Mouse (Mus musculus) myocyte (in vitro differentiated cells): ENCODE measurements at regions not wholly inside any gene's neighbourhood (a gene's known extent, or its start where the extent isn't known, plus 50 kb on each side); places are given as distances from the start of the nearest gene placed in this dataset.

Source experiments
- CEBPB ChIP-seq: IDR thresholded peaks from 2 replicates; pipeline ENCODE4 v1.6.1; 2011; ENCODE audit warnings: mild to moderate bottlenecking, moderate library complexity; ENCODE audit not compliant: poor library complexity, insufficient read depth, severe bottlenecking
- E2F4 ChIP-seq: IDR thresholded peaks from one replicate; pipeline ENCODE4 v1.6.1; 2011; ENCODE audit warnings: mild to moderate bottlenecking, control low read depth, moderate library complexity; ENCODE audit not compliant: insufficient read depth
- MAX ChIP-seq: IDR thresholded peaks from one replicate; pipeline ENCODE4 v1.6.1; 2011; ENCODE audit warnings: low read depth, mild to moderate bottlenecking, control low read depth
- MYOD1 ChIP-seq, 3 experiments: IDR thresholded peaks; one replicate each; pipeline ENCODE4 v1.6.1; 2011; ENCODE audit warnings: control low read depth in 2 of 3, low read depth in 2 of 3, mild to moderate bottlenecking in 2 of 3, moderate library complexity in 1 of 3; ENCODE audit not compliant: insufficient read length in 2 of 3, control insufficient read depth in 1 of 3
- MYOG ChIP-seq, 3 experiments: IDR thresholded peaks; one replicate each; pipeline ENCODE4 v1.6.1; 2011; ENCODE audit warnings: control low read depth in 2 of 3, low read depth in 2 of 3, mild to moderate bottlenecking in 2 of 3; ENCODE audit not compliant: insufficient read length in 2 of 3, control insufficient read depth in 1 of 3, insufficient read depth in 1 of 3
- POLR2A ChIP-seq: IDR thresholded peaks from one replicate; pipeline ENCODE4 v1.6.1; 2011; ENCODE audit warnings: low read depth, mild to moderate bottlenecking, control low read depth, moderate library complexity; ENCODE audit not compliant: insufficient read length
- POLR2AphosphoS2 ChIP-seq: IDR thresholded peaks from one replicate; pipeline ENCODE4 v1.6.1; 2011; ENCODE audit warnings: low read depth, control low read depth; ENCODE audit not compliant: insufficient read length
- REST ChIP-seq: IDR thresholded peaks from one replicate; pipeline ENCODE4 v1.6.1; 2011; ENCODE audit warnings: mild to moderate bottlenecking, control low read depth, moderate library complexity; ENCODE audit not compliant: insufficient read depth, insufficient read length
- SRF ChIP-seq: IDR thresholded peaks from one replicate; pipeline ENCODE4 v1.6.1; 2011; ENCODE audit warnings: low read depth; ENCODE audit not compliant: control insufficient read depth, insufficient read length
- TCF12 ChIP-seq: IDR thresholded peaks from one replicate; pipeline ENCODE4 v1.6.1; 2011; ENCODE audit warnings: mild to moderate bottlenecking, control low read depth; ENCODE audit not compliant: poor library complexity, insufficient read depth, severe bottlenecking
- USF1 ChIP-seq: IDR thresholded peaks from one replicate; pipeline ENCODE4 v1.6.1; 2011; ENCODE audit warnings: low read depth, mild to moderate bottlenecking, control low read depth, moderate library complexity

- TF ChIP-seq POLR2A (no peak), USF1 (no peak), MYOD1 (IDR thresholded peaks at IDR 0.05; ENCODE audit: control insufficient read depth in 1 of 3, insufficient read length in 2 of 3, low read depth in 2 of 3) (no peak), POLR2AphosphoS2 (no peak), REST (no peak), MAX (no peak), TCF12 (no peak), SRF (no peak), MYOG (IDR thresholded peaks at IDR 0.05; ENCODE audit: control insufficient read depth in 1 of 3, insufficient read depth in 1 of 3, insufficient read length in 2 of 3, low read depth in 2 of 3) (no peak), E2F4 (no peak), CEBPB (no peak)
Measured at GRCm38 (mm10) chr8:115883808-115884207, 176.2 kb upstream of the Maf start.
